Mouse (Mus musculus): Measurements from ENCODE around the gene Enox1.

DNA sequence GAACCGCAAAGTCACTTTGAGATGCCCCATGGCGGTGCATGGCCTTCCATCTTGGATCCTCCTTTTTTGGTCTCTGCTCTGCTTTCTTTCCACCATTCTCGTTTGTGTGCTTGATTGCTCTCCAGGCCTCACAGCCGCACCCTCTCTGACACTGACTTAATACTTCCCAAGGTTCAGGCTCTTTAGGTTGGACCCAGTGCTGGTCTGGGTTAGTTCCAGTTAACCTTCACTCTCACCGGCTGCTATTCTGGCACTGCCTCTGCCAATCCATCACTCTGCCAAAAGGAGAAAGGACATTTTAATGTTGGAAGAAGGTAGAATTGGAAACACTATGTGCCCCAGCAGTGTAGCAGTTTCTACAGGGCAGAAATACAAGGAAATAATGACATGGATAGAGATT, 103.1 kb downstream of the Enox1 start:
- no peak for TF ChIP-seq POLR2A (IDR thresholded peaks at IDR 0.05; ENCODE audit: low read depth, low read length)
- TF ChIP-seq CTCF (IDR thresholded peaks at IDR 0.05; ENCODE audit: extremely low read depth, insufficient read length, insufficient replicate concordance, low read depth, low read length): no peak
